Mouse (Mus musculus): Measurements from ENCODE around the gene Sp1. TPM values are rescaled to one million over a fixed set of nuclear protein-coding genes. Genes with fewer than 3 reads are reported as not detected.

Gene Sp1
- polyA plus RNA-seq, 1 experiment from 2014 or later, result 10.3 TPM

DNA sequence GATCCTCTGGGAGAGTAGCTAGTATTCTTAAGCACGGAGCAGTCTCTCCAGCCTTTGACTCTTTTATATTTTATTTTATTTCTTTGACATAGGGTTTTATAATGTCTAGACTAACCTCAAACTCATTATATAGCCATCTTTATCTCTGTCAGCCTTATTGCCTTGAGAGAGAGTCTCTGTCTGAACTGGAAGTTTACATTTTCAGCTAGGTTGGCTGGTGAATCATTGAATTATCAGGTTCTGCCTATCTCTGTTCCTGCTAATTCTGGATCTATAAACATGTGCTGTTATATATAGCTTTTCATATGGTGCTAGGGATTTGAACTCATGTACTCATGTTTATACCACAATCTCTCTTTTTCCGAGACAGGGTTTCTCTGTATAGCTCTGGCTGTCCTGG lies 11.6 kb downstream of the Sp1 start:
- 85% methylated on average over 2 of the region's 2 CpGs for WGBS
- Histone ChIP-seq H3K4me3 (replicated peaks; ENCODE audit: low read length) (no peak overlapping the region), H3K27me3 (ENCODE audit: control insufficient read depth, insufficient read depth, low read length) (no peaks in the 10 kb centered on the region), H3K4me2 (ENCODE audit: low read depth, low read length) (no peak overlapping the region), H3K9me3 (replicated peaks; ENCODE audit: control insufficient read depth, low read length) (no peaks in the 10 kb centered on the region), H3K4me1 (ENCODE audit: control insufficient read depth, insufficient read depth, low read length) (no peaks in the 10 kb centered on the region), H3K27ac (ENCODE audit: low read length) (no peak overlapping the region), H3K9ac (ENCODE audit: low read length) (no peak overlapping the region), H3K36me3 (ENCODE audit: control insufficient read depth, insufficient read depth, low read length) (peaks cover 6% of the 10 kb centered on the region; the same call in 1 of the 2 replicates)
- ATAC-seq (ENCODE audit: insufficient read depth, low FRiP score), result no peak

DNA sequence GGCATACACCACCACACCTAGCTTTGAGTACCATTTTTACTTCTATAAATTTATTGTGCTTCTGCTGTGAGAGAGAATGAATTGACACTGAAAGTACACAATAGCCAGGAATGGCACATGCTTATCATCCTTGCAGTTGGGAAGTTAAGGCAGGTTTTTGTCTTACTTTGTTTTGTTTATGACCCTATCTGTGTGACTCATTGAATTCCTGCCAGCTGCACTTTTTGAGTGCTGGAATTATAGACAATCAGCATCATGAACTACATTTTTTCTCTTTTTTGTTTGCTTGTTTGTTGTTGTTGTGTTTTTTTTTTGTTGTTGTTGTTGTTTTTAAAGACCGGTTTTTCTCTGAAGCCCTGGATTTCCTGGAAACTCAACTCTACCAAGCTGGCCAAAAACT lies 15.0 kb downstream of the Sp1 start:
- Histone ChIP-seq H3K27ac (ENCODE audit: low read length) (no peak overlapping the region), H3K9me3 (replicated peaks; ENCODE audit: control insufficient read depth, low read length) (no peaks in the 10 kb centered on the region), H3K4me2 (ENCODE audit: low read depth, low read length) (no peak overlapping the region), H3K4me1 (ENCODE audit: control insufficient read depth, insufficient read depth, low read length) (no peaks in the 10 kb centered on the region), H3K36me3 (ENCODE audit: control insufficient read depth, insufficient read depth, low read length) (no peaks in the 10 kb centered on the region; the same call in none of the 2 replicates), H3K27me3 (ENCODE audit: control insufficient read depth, insufficient read depth, low read length) (no peaks in the 10 kb centered on the region), H3K4me3 (replicated peaks; ENCODE audit: low read length) (no peak overlapping the region), H3K9ac (ENCODE audit: low read length) (no peak overlapping the region)
- 52% methylated on average over 1 of the region's 1 CpGs for WGBS
- no peak for ATAC-seq (ENCODE audit: insufficient read depth, low FRiP score)

GRCm38 (mm10) chr15:102421437-102421836 lies 15.5 kb downstream of the Sp1 start:
- Histone ChIP-seq H3K27me3 (ENCODE audit: control insufficient read depth, insufficient read depth, low read length) (no peaks in the 10 kb centered on the region), H3K4me2 (ENCODE audit: low read depth, low read length) (no peak overlapping the region), H3K36me3 (ENCODE audit: control insufficient read depth, insufficient read depth, low read length) (no peaks in the 10 kb centered on the region; the same call in none of the 2 replicates), H3K27ac (ENCODE audit: low read length) (no peak overlapping the region), H3K9ac (ENCODE audit: low read length) (no peak overlapping the region), H3K9me3 (replicated peaks; ENCODE audit: control insufficient read depth, low read length) (no peaks in the 10 kb centered on the region), H3K4me3 (replicated peaks; ENCODE audit: low read length) (no peak overlapping the region), H3K4me1 (ENCODE audit: control insufficient read depth, insufficient read depth, low read length) (no peaks in the 10 kb centered on the region)
- ATAC-seq (ENCODE audit: insufficient read depth, low FRiP score), result no peak
- 48% methylated on average over 3 of the region's 3 CpGs for WGBS

DNA sequence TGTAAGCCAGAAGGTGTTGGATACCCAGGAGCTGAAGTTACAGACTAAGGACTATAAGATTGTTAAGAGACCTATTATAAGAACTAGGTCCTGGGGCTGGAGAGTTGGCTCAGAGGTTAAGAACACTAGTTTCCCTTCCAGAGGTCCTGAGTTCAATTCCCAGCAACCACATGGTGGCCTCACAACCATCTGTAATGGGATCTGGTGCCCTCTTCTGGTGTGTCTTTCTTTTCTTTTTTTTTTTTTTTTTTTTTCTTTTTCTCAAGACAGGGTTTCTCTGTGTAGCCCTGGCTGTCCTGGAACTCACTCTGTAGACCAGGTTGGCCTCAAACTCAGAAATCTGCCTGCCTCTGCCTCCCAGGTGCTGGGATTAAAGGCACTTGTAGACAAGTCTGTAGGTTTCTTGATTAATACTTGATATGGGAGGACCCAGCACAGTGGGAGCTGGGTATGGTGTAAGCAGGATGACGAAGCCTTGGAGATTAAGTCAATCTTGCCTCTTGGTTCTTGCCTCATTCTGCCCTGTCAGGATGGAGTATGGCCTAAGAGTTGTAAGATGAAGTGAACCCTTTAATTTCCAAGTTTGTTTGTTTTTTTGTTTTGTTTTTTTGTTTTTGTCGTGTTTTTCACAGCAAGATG lies 17.8 kb downstream of the Sp1 start:
- Histone ChIP-seq H3K4me2 (ENCODE audit: low read depth, low read length) (no peak overlapping the region), H3K27ac (ENCODE audit: low read length) (no peak overlapping the region), H3K4me3 (replicated peaks; ENCODE audit: low read length) (no peak overlapping the region), H3K9ac (ENCODE audit: low read length) (no peak overlapping the region), H3K9me3 (replicated peaks; ENCODE audit: control insufficient read depth, low read length) (no peaks in the 10 kb centered on the region), H3K36me3 (ENCODE audit: control insufficient read depth, insufficient read depth, low read length) (peaks cover 12% of the 10 kb centered on the region), H3K4me1 (ENCODE audit: control insufficient read depth, insufficient read depth, low read length) (no peaks in the 10 kb centered on the region), H3K27me3 (ENCODE audit: control insufficient read depth, insufficient read depth, low read length) (no peaks in the 10 kb centered on the region)
- 89% methylated on average over 2 of the region's 2 CpGs for WGBS
- no peak for ATAC-seq (ENCODE audit: insufficient read depth, low FRiP score)

GRCm38 (mm10) chr15:102424657-102425056 lies 18.7 kb downstream of the Sp1 start:
- Histone ChIP-seq H3K27ac (ENCODE audit: low read length) (no peak overlapping the region), H3K4me3 (replicated peaks; ENCODE audit: low read length) (no peak overlapping the region), H3K4me2 (ENCODE audit: low read depth, low read length) (no peak overlapping the region), H3K9ac (ENCODE audit: low read length) (no peak overlapping the region), H3K9me3 (replicated peaks; ENCODE audit: control insufficient read depth, low read length) (no peaks in the 10 kb centered on the region), H3K36me3 (ENCODE audit: control insufficient read depth, insufficient read depth, low read length) (peaks cover 18% of the 10 kb centered on the region), H3K4me1 (ENCODE audit: control insufficient read depth, insufficient read depth, low read length) (no peaks in the 10 kb centered on the region), H3K27me3 (ENCODE audit: control insufficient read depth, insufficient read depth, low read length) (no peaks in the 10 kb centered on the region)
- ATAC-seq (ENCODE audit: insufficient read depth, low FRiP score), result no peak
- WGBS, result 75% methylated on average over 2 of the region's 2 CpGs

DNA sequence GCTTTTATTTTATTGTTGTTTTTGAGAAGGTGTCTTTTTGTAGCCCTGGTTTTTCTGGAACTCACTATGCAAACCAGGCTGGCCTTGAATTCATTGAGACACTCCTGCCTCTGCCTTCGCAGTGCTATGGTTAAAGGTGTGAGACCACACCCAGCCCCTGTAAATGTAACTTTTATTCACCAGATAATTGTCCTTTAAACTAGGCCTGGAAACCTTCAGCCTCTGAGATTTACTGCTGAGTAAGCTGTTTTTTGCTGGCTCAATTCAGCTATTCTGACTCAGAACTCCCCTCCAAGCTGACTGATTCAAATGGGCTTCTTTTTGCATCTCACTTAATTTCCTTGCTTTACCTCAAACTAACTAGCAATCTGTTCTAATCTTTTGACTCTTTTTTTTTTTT lies 21.0 kb downstream of the Sp1 start:
- H3K9me3 ChIP-seq (replicated peaks; ENCODE audit: control insufficient read depth, low read length), result no peaks in the 10 kb centered on the region
- no peaks in the 10 kb centered on the region for H3K4me1 ChIP-seq (ENCODE audit: control insufficient read depth, insufficient read depth, low read length)
- H3K9ac ChIP-seq (ENCODE audit: low read length), result no peak overlapping the region
- no peak overlapping the region for H3K27ac ChIP-seq (ENCODE audit: low read length)
- H3K4me2 ChIP-seq (ENCODE audit: low read depth, low read length), result no peak overlapping the region
- H3K4me3 ChIP-seq (replicated peaks; ENCODE audit: low read length), result no peak overlapping the region
- H3K27me3 ChIP-seq (ENCODE audit: control insufficient read depth, insufficient read depth, low read length), result no peaks in the 10 kb centered on the region
- WGBS, result 90% methylated on average over 1 of the region's 1 CpGs
- ATAC-seq (ENCODE audit: insufficient read depth, low FRiP score), result no peak
- peaks cover 28% of the 10 kb centered on the region for H3K36me3 ChIP-seq (ENCODE audit: control insufficient read depth, insufficient read depth, low read length)

- Histone ChIP-seq H3K36me3 (ENCODE audit: control insufficient read depth, insufficient read depth, low read length) (peaks cover 28% of the 10 kb centered on the region), H3K4me3 (replicated peaks; ENCODE audit: low read length) (no peak overlapping the region), H3K27me3 (ENCODE audit: control insufficient read depth, insufficient read depth, low read length) (no peaks in the 10 kb centered on the region), H3K9ac (ENCODE audit: low read length) (no peak overlapping the region), H3K4me1 (ENCODE audit: control insufficient read depth, insufficient read depth, low read length) (no peaks in the 10 kb centered on the region), H3K4me2 (ENCODE audit: low read depth, low read length) (no peak overlapping the region), H3K9me3 (replicated peaks; ENCODE audit: control insufficient read depth, low read length) (no peaks in the 10 kb centered on the region), H3K27ac (ENCODE audit: low read length) (no peak overlapping the region)
- ATAC-seq (ENCODE audit: insufficient read depth, low FRiP score), result no peak
- 83% methylated on average over 1 of the region's 1 CpGs for WGBS
These were observed 26.1 kb downstream of the Sp1 start for GRCm38 (mm10) chr15:102432046-102432445.

GRCm38 (mm10) chr15:102433173-102433572 lies 27.2 kb downstream of the Sp1 start:
- no peak overlapping the region for H3K4me2 ChIP-seq (ENCODE audit: low read depth, low read length)
- 92% methylated on average over 4 of the region's 4 CpGs for WGBS
- H3K4me3 ChIP-seq (replicated peaks; ENCODE audit: low read length), result no peak overlapping the region
- H3K9me3 ChIP-seq (replicated peaks; ENCODE audit: control insufficient read depth, low read length), result no peaks in the 10 kb centered on the region
- peaks cover 21% of the 10 kb centered on the region for H3K36me3 ChIP-seq (ENCODE audit: control insufficient read depth, insufficient read depth, low read length)
- H3K4me1 ChIP-seq (ENCODE audit: control insufficient read depth, insufficient read depth, low read length), result no peaks in the 10 kb centered on the region
- no peaks in the 10 kb centered on the region for H3K27me3 ChIP-seq (ENCODE audit: control insufficient read depth, insufficient read depth, low read length)
- H3K27ac ChIP-seq (ENCODE audit: low read length), result no peak overlapping the region
- no peak overlapping the region for H3K9ac ChIP-seq (ENCODE audit: low read length)
- no peak for ATAC-seq (ENCODE audit: insufficient read depth, low FRiP score)

- Histone ChIP-seq H3K4me2 (ENCODE audit: low read depth, low read length) (no peak overlapping the region), H3K27ac (ENCODE audit: low read length) (no peak overlapping the region), H3K27me3 (ENCODE audit: control insufficient read depth, insufficient read depth, low read length) (no peaks in the 10 kb centered on the region), H3K4me1 (ENCODE audit: control insufficient read depth, insufficient read depth, low read length) (no peaks in the 10 kb centered on the region), H3K9ac (ENCODE audit: low read length) (no peak overlapping the region), H3K36me3 (ENCODE audit: control insufficient read depth, insufficient read depth, low read length) (peaks cover 3% of the 10 kb centered on the region; the same call in 1 of the 2 replicates), H3K9me3 (replicated peaks; ENCODE audit: control insufficient read depth, low read length) (no peaks in the 10 kb centered on the region), H3K4me3 (replicated peaks; ENCODE audit: low read length) (no peak overlapping the region)
- ATAC-seq (ENCODE audit: insufficient read depth, low FRiP score), result no peak
- WGBS, result 50% methylated on average over 2 of the region's 2 CpGs
These were observed 36.5 kb downstream of the Sp1 start for GRCm38 (mm10) chr15:102442490-102442889.

Data from stomach, embryonic 16.5 days (tissue).